Mouse (Mus musculus) hindbrain, postnatal 0 days (tissue): ENCODE results near the gene Gale. TPM values are rescaled to one million over a fixed set of nuclear protein-coding genes. Genes with fewer than 3 reads are reported as not detected.

Source experiments
- ATAC-seq: fragments of 200-750 bp; cut with Nextera tagmentation; 2 replicates; pipeline ENCODE4 v1.8.0; 2017; ENCODE audit warnings: mild to moderate bottlenecking, moderate TSS enrichment, moderate library complexity
- DNase-seq: peaks from one replicate; pipeline ENCODE4 v3.0.0-alpha.2; 2015; ENCODE audit warnings: low spot score
- H3K27ac ChIP-seq: fragments of 300-500 bp; sonication (generic); 2 replicates; pipeline ENCODE4 v1.5.1; 2014; ENCODE audit warnings: mild to moderate bottlenecking
- H3K27me3 ChIP-seq: fragments of 300-500 bp; sonication (generic); 2 replicates; pipeline ENCODE4 v1.6.1; 2014; ENCODE audit warnings: low read length, mixed read lengths; ENCODE audit not compliant: insufficient read depth
- H3K36me3 ChIP-seq: fragments of 300-500 bp; sonication (generic); 2 replicates; pipeline ENCODE4 v1.6.1; 2014; ENCODE audit warnings: low read length, mixed read lengths; ENCODE audit not compliant: insufficient read depth
- H3K4me1 ChIP-seq: fragments of 300-500 bp; sonication (generic); 2 replicates; pipeline ENCODE4 v1.6.1; 2014; ENCODE audit warnings: antibody characterized with exemption, low read length, mixed read lengths; ENCODE audit not compliant: insufficient read depth
- H3K4me2 ChIP-seq: fragments of 300-500 bp; sonication (generic); 2 replicates; pipeline ENCODE4 v1.6.1; 2014; ENCODE audit warnings: low read depth, mild to moderate bottlenecking, low read length, moderate library complexity, mixed read lengths
- H3K4me3 ChIP-seq: fragments of 300-500 bp; sonication (generic); 2 replicates; pipeline ENCODE4 v1.5.1; 2014; ENCODE audit warnings: low read length
- H3K9ac ChIP-seq: fragments of 300-500 bp; sonication (generic); replicated peaks from 2 replicates; pipeline ENCODE4 v1.6.1; 2014; ENCODE audit warnings: mild to moderate bottlenecking, low read length, moderate library complexity, mixed read lengths
- H3K9me3 ChIP-seq: fragments of 300-500 bp; sonication (generic); 2 replicates; pipeline ENCODE4 v1.6.1; 2016; ENCODE audit warnings: low read length, mixed read lengths
- CTCF ChIP-seq: IDR thresholded peaks from 2 replicates; pipeline ENCODE4 v1.5.1; 2016; ENCODE audit warnings: antibody characterized with exemption, control low read depth, low read depth
- WGBS: fragments of 180-500 bp; shearing (Covaris S2); extraction: QIAGEN DNeasy Blood & Tissue Kit; methylation state at CpG from one replicate; pipeline ENCODE4 v1.1.7; 2014; 5-methylcytosine and 5-hydroxymethylcytosine counted together
- polyA plus RNA-seq: library from polyadenylated mRNA; unstranded; fragments of >200 nt; fragmentation: Nextera tagmentation; extraction: Ambion mirVana; gene quantifications from 2 replicates; pipeline ENCODE4 v1.2.1, GENCODE M21; 2015
- total RNA-seq: library from RNA; depleted of rRNA; stranded (reverse); fragments of >200 nt; gene quantifications from 2 replicates; pipeline ENCODE4 v1.2.3, GENCODE M21; 2014

The Gale gene
- total and polyA plus RNA-seq, 2 experiments from 2014 or later = 39.8 to 41.2 TPM

GRCm38 (mm10) chr4:135949911-135950310 is 13.6 kb upstream of the Gale start:
- 53% methylated on average over 6 of the region's 6 CpGs for WGBS
- H3K36me3 ChIP-seq = peaks cover 1% of the 10 kb centered on the region; the same call in 1 of the 2 replicates
- peaks cover 4% of the 10 kb centered on the region; the same call in 1 of the 2 replicates for H3K4me1 ChIP-seq
- no peak overlapping the region; the same call in 1 of the 2 replicates for H3K27ac ChIP-seq
- no peak for ATAC-seq
- no peak overlapping the region for H3K4me3 ChIP-seq
- no peak for TF ChIP-seq CTCF
- DNase-seq = no peak
- no peaks in the 10 kb centered on the region for H3K9me3 ChIP-seq
- H3K4me2 ChIP-seq = no peak overlapping the region
- no peaks in the 10 kb centered on the region for H3K27me3 ChIP-seq
- no peak overlapping the region for H3K9ac ChIP-seq

GRCm38 (mm10) chr4:135950365-135950764 is 13.2 kb upstream of the Gale start:
- no peak overlapping the region for H3K27ac ChIP-seq
- H3K4me2 ChIP-seq = no peak overlapping the region
- H3K4me3 ChIP-seq = no peak overlapping the region
- no peak for TF ChIP-seq CTCF
- no peaks in the 10 kb centered on the region for H3K9me3 ChIP-seq
- H3K4me1 ChIP-seq = peaks cover 4% of the 10 kb centered on the region; the same call in 1 of the 2 replicates
- H3K9ac ChIP-seq = no peak overlapping the region
- 88% methylated on average over 6 of the region's 6 CpGs for WGBS
- DNase-seq = no peak
- H3K27me3 ChIP-seq = no peaks in the 10 kb centered on the region
- H3K36me3 ChIP-seq = peaks cover 6% of the 10 kb centered on the region; the same call in 1 of the 2 replicates
- ATAC-seq = no peak

- no peak overlapping the region for H3K9ac ChIP-seq
- 96% methylated on average over 3 of the region's 3 CpGs for WGBS
- no peaks in the 10 kb centered on the region for H3K9me3 ChIP-seq
- TF ChIP-seq CTCF = peak; percentile 53
- no peaks in the 10 kb centered on the region for H3K27me3 ChIP-seq
- no peak overlapping the region for H3K4me3 ChIP-seq
- no peaks in the 10 kb centered on the region for H3K4me1 ChIP-seq
- peaks cover 11% of the 10 kb centered on the region; the same call in 1 of the 2 replicates for H3K36me3 ChIP-seq
- H3K27ac ChIP-seq = no peak overlapping the region
- DNase-seq = no peak
- no peak for ATAC-seq
- no peak overlapping the region for H3K4me2 ChIP-seq
Observed at GRCm38 (mm10) chr4:135951505-135951904, 12.0 kb upstream of the Gale start.

GRCm38 (mm10) chr4:135953179-135953578 is 10.3 kb upstream of the Gale start:
- TF ChIP-seq CTCF = no peak
- Histone ChIP-seq H3K27me3 (no peaks in the 10 kb centered on the region), H3K27ac (no peak overlapping the region), H3K9ac (no peak overlapping the region), H3K4me1 (no peaks in the 10 kb centered on the region), H3K4me3 (no peak overlapping the region), H3K9me3 (no peaks in the 10 kb centered on the region), H3K4me2 (no peak overlapping the region), H3K36me3 (peaks cover 21% of the 10 kb centered on the region)
- DNase-seq (no peak), ATAC-seq (no peak)
- 92% methylated on average over 3 of the region's 3 CpGs for WGBS

- Histone ChIP-seq H3K4me3 (no peak overlapping the region), H3K27me3 (no peaks in the 10 kb centered on the region), H3K27ac (no peak overlapping the region), H3K36me3 (peaks cover 28% of the 10 kb centered on the region), H3K9ac (no peak overlapping the region), H3K4me1 (no peaks in the 10 kb centered on the region), H3K9me3 (no peaks in the 10 kb centered on the region), H3K4me2 (no peak overlapping the region)
- 4% methylated on average over 2 of the region's 2 CpGs for WGBS
- DNase-seq = peak; percentile 86
- peak; percentile 74 for ATAC-seq
- TF ChIP-seq CTCF = peak; percentile 98
Observed at GRCm38 (mm10) chr4:135954241-135954640, 9.3 kb upstream of the Gale start.

- no peaks in the 10 kb centered on the region for H3K9me3 ChIP-seq
- H3K27ac ChIP-seq = no peak overlapping the region
- H3K27me3 ChIP-seq = no peaks in the 10 kb centered on the region
- H3K36me3 ChIP-seq = peaks cover 36% of the 10 kb centered on the region
- H3K4me3 ChIP-seq = no peak overlapping the region
- H3K4me2 ChIP-seq = no peak overlapping the region
- H3K9ac ChIP-seq = no peak overlapping the region
- ATAC-seq (no peak), DNase-seq (no peak)
- 86% methylated on average over 9 of the region's 9 CpGs for WGBS
- H3K4me1 ChIP-seq = no peaks in the 10 kb centered on the region
- no peak for TF ChIP-seq CTCF
Observed at GRCm38 (mm10) chr4:135955886-135956285, 7.6 kb upstream of the Gale start.

- H3K27ac ChIP-seq = no peak overlapping the region
- no peaks in the 10 kb centered on the region for H3K27me3 ChIP-seq
- H3K4me3 ChIP-seq = no peak overlapping the region
- DNase-seq = no peak
- no peak for ATAC-seq
- H3K4me1 ChIP-seq = no peaks in the 10 kb centered on the region
- peaks cover 49% of the 10 kb centered on the region for H3K36me3 ChIP-seq
- WGBS = 57% methylated on average over 8 of the region's 8 CpGs
- TF ChIP-seq CTCF = no peak
- H3K9me3 ChIP-seq = no peaks in the 10 kb centered on the region
- H3K4me2 ChIP-seq = no peak overlapping the region
- no peak overlapping the region for H3K9ac ChIP-seq
Observed at GRCm38 (mm10) chr4:135958354-135958753, 5.2 kb upstream of the Gale start.
